Mouse (Mus musculus) thymus, adult 2 months (tissue): ENCODE data around the gene Tmem200a.

ENCODE experiments used
- CTCF ChIP-seq: fragments of 200-500 bp; IDR thresholded peaks from 2 replicates; pipeline ENCODE4 v1.5.1; 2012; ENCODE audit warnings: mild to moderate bottlenecking, control low read depth, low read length, moderate library complexity, borderline replicate concordance; ENCODE audit not compliant: control insufficient read depth, poor library complexity, insufficient read depth; ENCODE audit errors: extremely low read depth
- POLR2A ChIP-seq: fragments of 200-500 bp; IDR thresholded peaks from 2 replicates; pipeline ENCODE4 v1.6.1; 2012; ENCODE audit warnings: mild to moderate bottlenecking, low read length, control low read depth, moderate library complexity; ENCODE audit not compliant: control insufficient read depth, poor library complexity, insufficient read depth; ENCODE audit errors: extremely low read depth

- TF ChIP-seq POLR2A, result no peak
- TF ChIP-seq CTCF, result peak; percentile 62; the same call in 1 of the 2 replicates
Observed at GRCm38 (mm10) chr10:26078521-26079142, at the start of gene Tmem200a.
